Mouse (Mus musculus) liver (tissue): Measurements from ENCODE around the gene Dnah6.

Experiments used
- DNase-seq: peaks from one replicate; pipeline ENCODE4 v3.0.0-alpha.2; 2020; ENCODE audit warnings: mixed read lengths

The Dnah6 gene

DNA sequence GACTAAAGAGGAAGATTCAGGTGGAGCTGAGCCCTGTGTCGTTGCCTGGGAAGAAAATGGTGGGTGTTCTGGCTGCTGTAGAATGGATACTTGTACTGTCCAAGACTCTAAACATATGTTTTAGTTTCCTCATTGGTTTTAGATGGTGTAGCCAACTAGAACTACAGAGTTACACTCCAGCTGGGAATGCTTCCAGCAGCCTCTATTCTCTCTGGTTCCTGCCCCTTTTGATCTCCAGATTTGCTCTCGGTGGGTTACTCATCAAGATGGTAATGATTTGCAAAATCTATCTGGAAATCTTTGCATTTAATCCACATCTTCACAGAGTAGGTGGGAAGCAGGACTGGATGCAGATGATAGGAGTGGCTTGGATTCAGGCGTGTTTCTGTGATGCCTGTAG, 80.6 kb downstream of the Dnah6 start:
- DNase-seq = no peak

- DNase-seq = no peak
Observed at GRCm38 (mm10) chr6:73132784-73133183, 88.7 kb downstream of the Dnah6 start.

DNA sequence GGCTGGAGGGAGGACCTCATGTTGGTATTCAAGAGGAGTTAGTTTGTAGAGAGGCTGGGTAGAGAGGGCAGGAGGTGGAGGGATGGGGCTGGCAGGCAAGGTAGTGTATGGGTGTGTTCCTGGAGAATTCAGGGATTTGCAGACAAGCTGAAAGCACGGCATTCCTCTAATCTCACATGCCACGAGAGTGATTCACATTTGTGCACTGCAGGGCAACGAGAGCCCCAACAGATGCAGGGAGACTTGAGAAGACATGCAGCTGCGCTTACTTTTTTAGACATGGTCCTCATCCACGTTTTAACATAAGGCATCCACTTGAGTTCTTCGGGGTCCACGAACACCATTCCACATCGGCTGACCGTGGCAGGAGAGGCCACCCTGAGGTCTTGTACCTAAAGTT, 93.9 kb downstream of the Dnah6 start:
- no peak for DNase-seq

DNA sequence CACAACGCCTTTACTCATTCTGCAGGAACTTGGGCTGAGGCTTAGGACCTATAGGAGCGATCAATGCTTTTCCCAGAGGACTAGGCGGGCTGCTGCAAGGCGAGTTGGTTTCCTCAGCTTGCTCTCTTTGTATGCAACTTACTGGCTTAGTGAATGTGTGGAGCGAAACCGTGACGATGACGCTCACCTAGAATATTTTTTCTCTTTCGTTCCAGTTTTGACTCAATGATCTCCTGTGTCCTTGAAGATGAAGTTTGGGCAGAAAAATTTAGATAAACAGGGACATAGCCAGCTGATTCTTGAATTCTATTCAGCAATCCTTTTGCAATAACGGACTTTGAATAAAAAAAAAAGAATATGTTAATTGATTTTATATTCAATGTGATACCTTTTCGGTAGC, 101.1 kb downstream of the Dnah6 start:
- DNase-seq = no peak

DNA sequence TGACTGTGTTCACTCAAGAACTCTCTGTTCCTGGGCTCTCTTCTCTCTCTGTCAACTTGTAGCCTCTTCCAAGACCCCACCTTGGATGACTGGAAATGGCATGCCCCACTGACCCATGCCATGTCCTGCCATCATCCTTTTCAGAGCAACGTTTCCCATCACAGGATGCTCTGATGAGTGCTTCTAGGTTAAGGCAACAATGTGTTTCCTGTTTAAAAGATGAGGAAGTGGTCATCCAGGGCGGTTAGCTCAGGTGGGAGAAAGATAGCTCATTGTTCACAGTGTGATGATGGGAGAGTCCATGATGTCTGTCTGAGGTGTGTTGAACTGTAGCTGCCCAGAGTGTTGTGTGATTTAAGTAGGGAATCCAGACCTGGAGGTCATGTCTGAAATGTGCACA, 107.6 kb downstream of the Dnah6 start:
- DNase-seq = no peak

- no peak for DNase-seq
Observed at GRCm38 (mm10) chr6:73113365-73113764, 108.1 kb downstream of the Dnah6 start.

GRCm38 (mm10) chr6:73093133-73093532, 128.3 kb downstream of the Dnah6 start:
- DNase-seq = no peak

DNA sequence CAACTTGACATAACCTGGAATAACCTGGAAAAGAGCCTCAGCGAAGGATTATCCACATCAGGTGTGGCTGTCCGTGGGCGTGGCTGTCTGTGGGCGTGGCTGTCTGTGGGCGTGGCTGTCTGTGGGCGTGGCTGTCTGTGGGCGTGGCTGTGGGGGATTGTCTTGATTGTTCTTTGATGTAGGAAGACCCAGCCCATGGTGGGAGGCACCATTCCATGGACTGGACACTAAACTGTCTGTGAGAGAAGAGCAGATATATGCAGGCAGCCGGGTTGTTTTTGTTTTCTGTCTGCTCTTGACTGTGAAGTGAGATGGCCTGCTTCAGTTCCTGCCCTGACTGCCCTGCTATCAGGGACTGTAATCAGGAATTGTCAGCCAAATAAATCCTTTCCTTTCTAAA, 130.6 kb downstream of the Dnah6 start:
- no peak for DNase-seq

- DNase-seq = no peak
Observed at GRCm38 (mm10) chr6:73082571-73082970, 138.9 kb downstream of the Dnah6 start.

DNA sequence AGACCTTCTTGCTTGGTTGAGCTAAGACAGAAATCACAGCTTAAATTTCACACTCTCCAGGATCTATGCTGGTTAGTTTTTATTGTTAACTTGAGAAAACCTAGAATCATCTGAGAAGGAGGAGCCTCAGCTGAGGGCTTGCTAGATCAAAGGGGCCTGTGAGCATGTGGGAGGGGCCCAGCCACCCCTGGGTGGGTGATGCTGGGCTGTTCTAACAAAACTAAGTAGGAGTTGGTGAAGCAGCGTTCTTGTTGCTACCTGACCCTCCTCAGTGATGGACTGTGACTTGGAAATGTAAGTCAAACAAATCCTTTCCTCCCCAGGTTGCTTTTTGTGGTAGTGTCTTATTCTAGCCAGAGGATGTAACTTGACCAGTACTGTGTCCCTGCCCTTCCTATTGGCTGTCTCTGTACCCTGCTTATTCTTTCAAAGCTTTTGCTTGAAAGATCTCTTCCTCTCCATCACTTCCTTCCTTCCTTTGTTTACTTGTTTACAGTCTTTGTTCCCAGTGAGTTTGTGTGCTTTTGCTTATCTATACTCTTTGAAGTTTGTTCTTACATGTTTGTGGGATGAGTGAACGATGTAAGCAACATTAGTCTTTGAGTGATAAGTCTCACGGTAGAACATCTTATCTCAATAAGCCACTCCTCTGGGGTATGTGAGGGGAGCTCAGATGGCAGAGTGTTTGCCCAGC, 149.2 kb downstream of the Dnah6 start:
- no peak for DNase-seq

DNA sequence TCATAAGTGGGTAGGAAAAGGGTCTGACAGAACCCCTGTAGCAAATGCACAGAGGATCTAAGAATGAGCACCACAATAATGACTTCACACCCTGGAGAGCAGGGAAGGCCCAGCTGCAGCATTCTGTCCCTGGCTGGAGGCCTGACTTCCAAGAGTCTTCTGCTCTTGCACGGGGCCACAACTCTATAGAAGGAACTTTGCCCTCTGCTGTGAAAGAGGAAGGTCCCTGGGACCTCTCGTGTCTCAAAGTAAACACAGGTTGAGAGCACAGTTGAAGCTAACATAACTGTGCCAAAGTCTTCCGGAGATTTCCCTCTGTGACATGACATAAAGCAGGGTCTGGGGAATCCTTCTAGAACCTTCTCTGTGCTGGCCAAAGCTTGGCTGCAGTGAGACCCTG, 150.2 kb downstream of the Dnah6 start:
- DNase-seq = no peak

DNA sequence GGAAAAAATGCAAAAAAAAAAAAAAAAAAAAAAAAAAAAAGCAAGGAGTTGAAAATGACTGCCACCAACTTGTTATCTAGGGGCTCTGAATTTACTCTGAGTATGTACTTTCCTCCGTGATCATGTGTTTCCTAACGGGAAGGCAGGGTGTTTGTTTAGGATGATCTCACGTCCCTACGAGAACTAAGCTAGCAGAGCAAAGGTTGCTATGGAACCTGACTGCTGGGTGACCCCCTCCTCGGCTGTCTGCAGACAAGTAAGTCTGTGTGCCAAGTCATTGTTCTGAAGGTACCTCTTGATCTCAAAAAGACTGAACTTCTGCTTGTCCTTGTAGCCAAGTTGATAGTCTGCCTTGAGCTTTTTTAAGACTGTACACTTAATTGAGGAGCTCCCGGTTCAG, 150.8 kb downstream of the Dnah6 start:
- no peak for DNase-seq

GRCm38 (mm10) chr6:73064551-73064950, 156.9 kb downstream of the Dnah6 start:
- no peak for DNase-seq

- no peak for DNase-seq
Observed at GRCm38 (mm10) chr6:73059596-73060121, 161.8 kb downstream of the Dnah6 start.

DNA sequence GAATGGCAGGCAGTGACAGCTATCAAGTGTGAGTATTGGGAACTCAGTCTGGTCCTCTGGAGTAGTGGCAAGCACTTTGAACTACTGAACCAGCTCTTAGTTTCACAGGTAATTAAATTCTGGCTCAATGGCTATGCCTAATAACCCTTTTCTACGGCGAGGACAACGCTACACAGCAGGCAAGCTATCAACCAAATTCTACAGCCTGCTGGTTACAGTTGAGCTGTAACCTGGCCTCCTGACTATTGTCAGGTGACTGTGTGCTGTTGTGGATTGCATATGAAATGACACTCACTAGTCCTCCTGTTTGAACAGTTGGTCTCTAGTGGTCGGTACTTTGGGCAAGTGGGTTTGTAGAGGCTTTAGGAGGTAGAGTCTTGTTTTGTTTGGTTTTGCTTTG, 162.3 kb downstream of the Dnah6 start:
- DNase-seq = no peak

GRCm38 (mm10) chr6:73055347-73055746, 166.1 kb downstream of the Dnah6 start:
- DNase-seq = no peak

- DNase-seq = no peak
Observed at GRCm38 (mm10) chr6:73054807-73055206, 166.6 kb downstream of the Dnah6 start.

DNA sequence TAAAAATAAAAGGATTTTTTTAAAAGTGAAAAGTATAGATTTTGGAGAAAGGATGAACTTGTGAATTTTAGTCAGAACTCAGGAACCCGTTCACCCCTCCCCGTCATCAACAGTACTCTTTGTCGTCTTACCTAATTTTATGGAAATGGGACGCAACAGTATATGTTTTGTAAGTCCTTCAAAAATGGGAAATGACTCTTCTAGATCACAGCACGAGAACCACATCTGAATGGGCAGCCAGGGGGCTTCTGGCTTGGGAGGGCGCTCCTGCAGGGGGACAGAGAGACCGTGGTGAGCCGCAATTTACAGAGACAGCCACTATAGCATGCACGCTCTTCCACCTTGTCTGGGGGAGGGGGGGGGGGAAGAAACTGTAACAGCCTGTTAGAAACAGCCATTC, 167.9 kb downstream of the Dnah6 start:
- DNase-seq = no peak

GRCm38 (mm10) chr6:73047259-73047658, 174.2 kb downstream of the Dnah6 start:
- no peak for DNase-seq

DNA sequence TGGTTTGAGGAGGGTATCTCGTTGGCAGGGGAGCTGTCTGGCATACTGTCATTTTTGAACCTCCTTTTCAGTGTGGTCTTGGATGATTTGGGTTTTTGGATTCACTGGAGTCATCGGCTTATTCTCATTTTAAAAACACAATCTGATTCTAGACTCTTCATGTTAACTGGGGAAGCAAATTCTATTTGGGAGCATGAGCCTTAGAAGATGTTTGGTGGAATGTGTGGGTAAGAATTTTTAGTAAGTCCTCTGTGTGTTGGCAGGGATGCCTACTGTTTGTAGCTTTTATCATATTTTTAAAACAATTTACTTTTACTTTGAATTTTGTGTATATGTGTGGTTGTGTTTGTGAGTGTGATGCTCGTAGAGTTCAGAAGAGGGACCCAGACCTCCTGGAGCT, 175.5 kb downstream of the Dnah6 start:
- no peak for DNase-seq

- no peak for DNase-seq
Observed at GRCm38 (mm10) chr6:73042278-73042677, 179.2 kb downstream of the Dnah6 start.

DNA sequence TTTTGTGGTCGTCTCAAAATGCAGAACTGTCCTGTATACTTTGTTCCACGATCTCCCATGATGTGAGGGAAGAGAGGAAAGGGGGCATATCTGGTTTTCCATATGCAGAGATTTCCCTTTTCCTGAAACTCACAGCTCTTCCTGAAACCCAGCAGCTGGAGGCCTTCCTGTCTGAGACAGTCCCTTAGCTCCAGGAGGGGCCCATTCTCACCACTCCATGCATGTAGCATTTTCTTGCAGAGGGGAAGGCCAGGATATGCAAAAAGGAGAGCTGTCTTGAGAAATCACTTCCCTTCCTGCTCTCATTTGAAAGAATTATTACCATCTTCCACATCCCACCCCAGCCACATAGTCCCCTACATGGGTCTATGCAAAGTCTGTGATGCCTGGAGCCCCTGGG, 183.2 kb downstream of the Dnah6 start:
- DNase-seq = no peak

- no peak for DNase-seq
Observed at GRCm38 (mm10) chr6:73028853-73029252, 192.6 kb downstream of the Dnah6 start.

GRCm38 (mm10) chr6:73027881-73028280, 193.6 kb downstream of the Dnah6 start:
- DNase-seq = no peak

DNA sequence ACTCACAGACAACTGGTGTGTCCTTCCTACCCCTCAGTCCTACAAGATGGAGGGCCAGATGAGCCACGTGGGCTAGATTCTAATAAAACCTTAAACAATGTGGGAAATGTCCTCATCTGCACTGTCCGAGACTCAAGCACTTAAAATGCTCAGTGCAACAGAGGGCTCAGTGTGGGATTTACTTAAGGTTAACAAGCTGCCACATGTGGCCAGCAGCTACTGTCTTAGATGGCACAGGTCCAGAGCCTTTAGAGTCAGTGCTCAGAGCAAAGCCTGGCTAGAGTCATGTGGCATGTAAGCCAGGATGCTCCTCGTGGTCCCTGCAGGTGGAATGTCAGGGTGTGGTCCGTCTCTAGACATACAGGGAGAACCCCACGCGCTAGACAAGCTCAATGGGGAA, 194.6 kb downstream of the Dnah6 start:
- no peak for DNase-seq
